Mouse (Mus musculus) brain, embryonic 14.5 days (tissue): ENCODE data around the gene S100a2.

ENCODE experiments used
- CTCF ChIP-seq: fragments of 200-500 bp; IDR thresholded peaks from 2 replicates; pipeline ENCODE4 v1.5.1; 2012; ENCODE audit warnings: inconsistent platforms, mild to moderate bottlenecking, moderate library complexity, borderline replicate concordance; ENCODE audit not compliant: insufficient read depth, insufficient read length; ENCODE audit errors: extremely low read depth
- POLR2A ChIP-seq: fragments of 200-500 bp; IDR thresholded peaks from 2 replicates; pipeline ENCODE4 v1.6.1; 2012; ENCODE audit warnings: mild to moderate bottlenecking, inconsistent platforms, borderline replicate concordance; ENCODE audit not compliant: poor library complexity, insufficient read depth, insufficient read length, severe bottlenecking; ENCODE audit errors: extremely low read depth

DNA sequence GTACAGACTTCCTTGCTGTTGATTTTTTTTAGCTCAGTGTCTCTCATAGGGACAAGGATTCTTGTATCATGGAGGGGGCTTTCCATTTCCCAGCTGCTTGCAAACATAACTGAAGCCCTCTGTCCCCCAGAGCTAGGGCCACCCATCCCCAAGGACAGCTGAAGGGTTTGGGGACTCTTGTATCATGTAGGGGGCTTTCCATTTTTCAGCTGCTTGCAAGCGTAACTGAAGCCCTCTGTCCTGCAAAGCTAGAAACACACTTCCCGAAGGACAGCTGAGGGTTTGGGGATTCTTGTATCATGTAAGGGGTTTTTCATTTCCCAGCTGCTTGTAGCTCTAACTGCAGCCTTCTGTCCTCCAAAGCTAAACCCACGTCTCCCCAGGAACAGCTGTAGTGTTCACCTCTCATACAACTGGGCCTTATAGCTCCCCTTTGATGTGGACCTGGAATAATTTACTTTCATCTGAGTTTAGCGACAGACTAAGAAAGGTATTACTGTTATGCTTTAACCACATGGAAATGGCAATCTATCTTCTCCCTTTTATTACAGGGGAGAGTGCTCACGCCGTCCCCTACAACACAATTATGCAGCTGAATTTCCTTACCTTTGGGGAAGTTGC is 29.9 kb upstream of the S100a2 start, which contains the start of gene S100a3:
- no peak for TF ChIP-seq CTCF
- no peak for TF ChIP-seq POLR2A
